Mouse (Mus musculus): ENCODE measurements around the gene Socs7.

Socs7 gene

GRCm38 (mm10) chr11:97416637-97417035 is 54.3 kb downstream of the Socs7 start:
- no peak for DNase-seq (ENCODE audit: low spot score in 2 of 2)

GRCm38 (mm10) chr11:97418834-97419539 is 56.6 kb downstream of the Socs7 start:
- no peak for DNase-seq (ENCODE audit: low spot score in 2 of 2)

- DNase-seq (ENCODE audit: low spot score in 2 of 2) = no peak
These were observed 57.2 kb downstream of the Socs7 start for GRCm38 (mm10) chr11:97419540-97419900.

GRCm38 (mm10) chr11:97422507-97422906 is 60.2 kb downstream of the Socs7 start:
- DNase-seq (ENCODE audit: low spot score in 2 of 2) = peak in 1 of 2 experiments; percentile 56

DNA sequence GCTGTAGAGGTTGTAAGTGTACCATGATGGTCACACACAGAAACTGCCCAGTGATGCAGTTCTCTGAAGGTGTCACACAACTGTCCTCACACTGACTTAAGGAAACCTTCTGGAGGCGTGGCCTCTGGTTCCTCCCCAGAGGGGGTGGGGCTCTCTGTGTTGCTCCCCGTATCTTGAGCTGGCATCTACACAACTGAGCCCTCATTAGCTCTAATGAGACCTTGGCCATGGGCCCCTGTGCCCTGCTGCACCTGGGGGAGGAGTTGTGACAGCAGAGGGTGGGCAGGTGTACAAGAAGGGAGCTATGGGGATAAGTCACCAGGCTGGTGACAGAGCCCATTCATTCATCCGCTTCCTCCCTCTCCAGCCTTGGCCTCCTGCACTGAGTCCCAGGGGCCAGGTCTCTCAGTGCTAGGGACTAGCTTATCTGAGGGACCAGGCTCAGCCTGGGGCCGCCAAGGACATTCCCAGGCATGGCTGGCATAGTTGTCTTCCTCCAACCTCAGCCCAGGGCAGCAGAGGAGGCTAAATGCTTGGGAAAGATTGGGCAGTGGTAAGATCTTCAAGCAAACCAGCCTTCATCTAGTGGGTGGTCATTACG is 61.8 kb downstream of the Socs7 start:
- DNase-seq (ENCODE audit: low spot score in 2 of 2) = no peak

DNA sequence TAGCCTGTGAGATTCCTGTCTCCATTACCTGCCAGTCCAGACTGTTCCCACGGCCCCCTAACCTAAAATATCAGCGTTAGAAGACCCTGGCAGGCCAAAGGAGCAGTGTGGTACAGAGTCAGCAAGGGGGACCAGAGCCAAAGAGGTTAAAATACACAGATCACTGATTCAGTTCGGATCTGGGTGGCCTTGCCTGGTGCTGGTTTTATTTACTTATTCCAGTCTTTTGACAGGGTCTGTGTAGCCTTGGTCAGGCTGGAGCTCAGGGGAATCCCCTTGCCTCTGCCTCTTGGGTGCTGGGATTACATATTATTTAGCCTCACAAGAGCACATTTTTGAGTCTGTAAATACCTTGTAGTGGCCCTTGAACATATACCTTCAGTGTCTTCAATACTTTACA is 62.5 kb downstream of the Socs7 start:
- DNase-seq (ENCODE audit: low spot score in 2 of 2) = no peak

GRCm38 (mm10) chr11:97427794-97428725 is 65.7 kb downstream of the Socs7 start:
- peak in 1 of 2 experiments; percentile 65 for DNase-seq (ENCODE audit: low spot score in 2 of 2)

- DNase-seq (ENCODE audit: low spot score in 2 of 2) = no peak
These were observed 66.4 kb downstream of the Socs7 start for GRCm38 (mm10) chr11:97428726-97429077.

DNA sequence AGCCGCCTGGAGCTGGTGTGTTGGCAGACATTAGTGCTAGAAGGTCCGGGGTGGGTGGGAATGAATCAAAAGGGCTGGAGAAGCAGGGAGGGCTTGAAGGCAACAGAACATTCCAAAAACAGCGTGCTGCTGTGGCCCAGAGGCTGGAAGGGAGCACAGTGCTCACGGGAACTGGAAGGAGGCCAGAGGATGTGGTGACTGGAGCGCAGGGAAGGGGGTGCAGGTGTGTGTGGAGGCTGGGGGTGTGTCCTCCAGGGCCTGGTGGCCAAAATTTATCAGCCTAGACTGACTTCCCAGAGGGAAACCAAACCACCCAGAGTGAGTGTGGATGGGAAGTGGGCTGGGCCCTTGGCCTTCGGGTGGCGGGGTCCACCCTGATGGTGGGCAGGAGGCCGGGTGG is 67.3 kb downstream of the Socs7 start:
- no peak for DNase-seq (ENCODE audit: low spot score in 2 of 2)

DNA sequence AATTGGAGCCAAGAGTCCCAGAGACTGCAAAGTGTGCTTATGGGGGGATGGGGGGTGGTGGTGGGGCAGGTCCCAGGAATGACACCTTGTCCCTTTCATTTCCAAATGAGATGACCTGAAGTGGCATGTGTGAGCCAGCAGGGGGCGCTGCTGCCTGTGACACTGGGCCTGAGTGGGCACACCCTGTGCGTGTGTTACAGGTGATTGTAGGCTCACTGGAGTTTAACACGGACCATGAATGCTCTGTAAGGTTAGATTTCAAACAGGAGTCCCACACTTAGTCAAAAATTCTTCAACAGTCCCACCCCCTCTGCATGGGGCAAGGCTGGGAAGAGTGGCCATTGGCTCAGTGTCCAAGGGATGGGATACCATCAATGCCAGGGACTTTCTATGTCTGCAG is 69.7 kb downstream of the Socs7 start:
- DNase-seq (ENCODE audit: low spot score in 2 of 2) = no peak

- DNase-seq (ENCODE audit: low spot score in 2 of 2) = no peak
These were observed 70.7 kb downstream of the Socs7 start for GRCm38 (mm10) chr11:97432983-97433539.

DNA sequence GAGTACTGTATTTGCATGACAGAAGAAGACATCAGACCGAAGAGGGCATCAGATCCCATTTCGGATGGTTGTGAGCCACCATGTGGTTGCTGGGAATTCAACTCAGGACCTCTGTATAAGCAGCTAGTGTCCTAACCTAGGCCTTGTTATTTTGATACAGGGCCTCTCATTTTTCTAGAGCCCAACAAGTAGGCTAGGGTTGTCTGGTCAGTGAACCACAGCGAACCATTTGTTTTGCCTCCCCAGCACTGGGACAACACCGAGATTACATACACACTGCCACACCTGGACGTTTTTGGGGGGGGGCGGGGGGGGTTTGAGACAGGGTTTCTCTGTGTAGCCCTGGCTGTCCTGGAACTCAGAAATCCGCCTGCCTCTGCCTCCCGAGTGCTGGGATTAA is 71.8 kb downstream of the Socs7 start:
- DNase-seq (ENCODE audit: low spot score in 2 of 2) = no peak

DNA sequence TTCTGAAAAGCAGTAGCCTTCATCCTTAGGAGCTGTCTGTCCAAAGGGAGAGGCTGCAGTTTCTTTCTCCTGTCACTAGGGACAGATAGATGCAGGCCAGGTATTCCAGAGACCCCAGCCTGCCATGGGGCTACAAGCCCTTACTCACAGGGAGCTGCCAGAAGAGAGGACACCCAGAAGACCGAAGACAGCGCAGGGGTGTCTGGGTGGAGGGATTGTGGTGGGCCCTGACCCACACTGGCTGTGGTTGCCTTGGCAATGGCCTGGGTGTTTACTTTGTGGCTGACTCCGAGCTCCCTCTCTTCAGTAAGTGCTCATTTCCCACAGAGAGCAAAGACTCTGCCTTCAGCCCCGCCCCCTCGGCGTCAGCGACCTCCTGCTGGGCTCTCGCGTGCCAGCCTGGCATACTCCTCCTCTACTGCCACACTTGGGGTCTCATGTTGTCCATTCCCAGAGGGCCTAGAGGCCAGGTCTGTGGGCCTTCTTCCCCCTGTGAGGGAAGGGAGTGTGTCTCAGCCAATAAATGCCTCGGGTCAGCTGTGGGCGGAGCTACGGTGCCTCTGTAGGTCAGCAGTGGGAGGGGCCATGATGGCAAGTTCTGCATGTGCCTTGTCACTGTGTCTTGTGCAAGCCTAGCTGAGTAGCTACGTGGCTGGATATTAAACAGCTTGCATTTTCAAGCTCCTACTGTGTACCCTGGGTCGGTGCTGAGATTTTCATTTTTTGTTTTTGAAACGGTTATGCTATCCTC is 72.5 kb downstream of the Socs7 start:
- peak in 1 of 2 experiments; percentile 55 for DNase-seq (ENCODE audit: low spot score in 2 of 2)

- DNase-seq (ENCODE audit: low spot score in 2 of 2) = no peak
These were observed 73.6 kb downstream of the Socs7 start for GRCm38 (mm10) chr11:97435808-97436491.

- DNase-seq (ENCODE audit: low spot score in 2 of 2) = no peak
These were observed 75.4 kb downstream of the Socs7 start for GRCm38 (mm10) chr11:97437745-97438144.

DNA sequence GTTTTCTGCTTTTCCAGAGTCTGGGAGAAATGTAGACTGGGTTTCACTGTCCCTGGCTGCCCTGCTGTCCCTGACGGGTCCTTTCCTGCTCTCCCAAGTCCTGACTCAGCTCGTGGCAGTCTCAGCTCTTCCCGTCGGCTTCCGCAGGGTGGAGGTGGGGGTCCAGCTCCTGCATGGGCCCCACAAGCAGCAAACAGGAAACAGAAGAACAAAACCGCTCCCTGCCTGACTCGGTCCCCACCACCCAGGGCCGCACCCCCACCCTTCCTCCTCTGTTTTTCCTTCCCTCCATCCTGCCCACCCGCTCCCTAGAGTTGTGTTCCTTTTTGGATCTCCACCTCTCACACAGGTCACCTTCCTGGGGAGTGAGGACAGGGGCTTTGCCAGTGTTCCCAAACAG is 76.5 kb downstream of the Socs7 start:
- no peak for DNase-seq (ENCODE audit: low spot score in 2 of 2)

GRCm38 (mm10) chr11:97439935-97440334 is 77.6 kb downstream of the Socs7 start:
- DNase-seq (ENCODE audit: low spot score in 2 of 2) = no peak

DNA sequence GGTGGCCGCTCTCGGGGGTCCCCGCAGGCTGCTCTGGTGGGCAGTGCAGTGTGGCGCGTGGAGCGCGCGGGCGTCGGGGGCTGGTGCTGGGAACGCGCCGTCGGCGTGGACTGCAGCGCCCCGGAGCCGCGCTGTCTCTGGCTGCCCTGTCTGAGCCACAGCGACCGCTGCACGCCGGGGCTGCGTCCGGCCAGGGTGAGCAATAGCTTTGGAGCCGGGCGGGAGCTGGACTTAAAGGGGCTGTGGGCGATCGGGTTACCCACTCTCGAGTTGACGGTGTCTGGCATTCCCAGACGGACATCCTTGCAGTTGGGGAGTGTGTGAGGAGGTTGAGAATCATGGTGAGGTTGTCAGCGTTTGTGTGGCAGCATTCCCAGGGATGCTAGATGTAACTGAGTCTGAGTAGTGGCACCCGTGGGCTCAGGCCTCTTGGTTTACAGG is 78.1 kb downstream of the Socs7 start:
- no peak for DNase-seq (ENCODE audit: low spot score in 2 of 2)

DNA sequence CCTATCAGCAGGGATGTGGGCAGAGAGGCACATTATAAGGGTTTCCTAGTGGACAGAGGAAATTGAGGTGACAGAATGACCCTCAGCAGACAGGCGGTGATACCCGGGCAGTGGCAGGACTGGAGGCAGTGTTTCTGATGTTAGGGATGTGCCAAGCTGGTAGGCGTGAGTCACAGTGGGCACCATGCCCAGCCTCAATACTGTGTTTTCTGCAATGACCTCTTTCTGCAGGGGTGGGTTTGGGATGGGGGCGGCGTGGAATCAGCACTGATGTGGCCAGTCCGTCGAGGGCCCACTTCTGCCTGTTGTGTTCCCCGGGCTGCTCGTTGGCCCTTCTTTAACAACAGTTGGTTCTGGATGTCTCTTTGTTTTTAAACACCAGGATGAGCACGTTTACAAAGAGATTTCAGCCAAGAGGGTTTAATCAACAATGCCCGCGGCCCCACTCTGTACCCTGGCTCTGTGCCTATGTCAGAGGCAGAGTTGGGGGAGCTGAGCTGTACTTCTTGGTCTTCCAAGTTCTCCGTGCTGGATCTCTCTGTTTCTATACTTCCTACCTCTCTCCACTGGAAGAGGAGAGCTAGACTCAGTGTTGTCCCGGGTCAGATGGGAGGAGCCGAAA is 78.8 kb downstream of the Socs7 start:
- no peak for DNase-seq (ENCODE audit: low spot score in 2 of 2)

DNA sequence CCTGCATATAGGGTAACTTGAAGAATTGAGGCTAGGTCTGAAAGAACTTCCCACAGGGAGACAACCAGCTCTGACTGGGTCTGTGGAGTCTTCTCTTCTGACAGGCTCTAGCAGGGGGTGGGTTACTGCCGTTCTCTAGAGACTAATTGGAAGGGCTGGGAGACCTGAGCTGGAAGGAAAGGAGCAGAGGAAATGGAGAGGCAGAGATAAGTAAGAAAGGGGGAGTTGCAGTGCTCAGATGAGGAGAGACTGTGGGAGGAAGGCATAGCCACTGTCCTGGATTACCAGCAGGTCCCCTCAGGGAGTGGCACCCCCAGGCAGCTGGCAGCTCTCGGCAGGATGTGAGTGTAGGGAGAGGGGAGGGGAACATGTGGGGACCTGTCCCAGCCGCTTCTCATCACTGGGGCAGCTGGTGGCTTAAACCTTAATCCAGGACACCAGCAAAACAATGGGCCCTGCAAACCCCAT is 79.3 kb downstream of the Socs7 start:
- DNase-seq (ENCODE audit: low spot score in 2 of 2) = no peak

All from frontal cortex, postnatal 10 days (tissue).